Mouse (Mus musculus): ENCODE measurements around the gene AC140267.1. TPM values are rescaled to one million over a fixed set of nuclear protein-coding genes. Genes with fewer than 3 reads are reported as not detected.
A peak's percentile ranks its signal among the peaks of the same experiment; 100 is the strongest.

The AC140267.1 gene
- polyA plus RNA-seq, 1 experiment from 2014 or later, result not detected

- WGBS, result under 1% methylated on average over 65 of the region's 67 CpGs
Observed at GRCm38 (mm10) chr15:80233733-80234509, 1.7 kb upstream of the AC140267.1 start, which contains the start of gene Mief1. TSS of gene Mief1 (plus strand) at chr15:80234018.

GRCm38 (mm10) chr15:80248135-80248534 lies 12.5 kb downstream of the AC140267.1 start:
- H3K27ac ChIP-seq, result no peak overlapping the region
- H3K4me2 ChIP-seq, result no peak overlapping the region
- H3K36me3 ChIP-seq (replicated peaks), result peaks cover 81% of the 10 kb centered on the region
- H3K4me3 ChIP-seq (replicated peaks), result no peak overlapping the region
- H3K9me3 ChIP-seq, result no peaks in the 10 kb centered on the region
- H3K27me3 ChIP-seq, result no peaks in the 10 kb centered on the region
- no peak for ATAC-seq (ENCODE audit: low FRiP score)
- WGBS, result 95% methylated on average over 12 of the region's 12 CpGs
- no peaks in the 10 kb centered on the region for H3K4me1 ChIP-seq
- no peak overlapping the region for H3K9ac ChIP-seq

More at GRCm38 (mm10) chr15:80233733-80234509, 1.7 kb upstream of the AC140267.1 start, which contains the start of gene Mief1:
- Histone ChIP-seq H3K9ac (peak within 1 kb of the TSS; percentile 82), H3K4me2 (peak within 1 kb of the TSS; percentile 96), H3K36me3 (replicated peaks) (peaks cover 32% of the 10 kb centered on the region), H3K27me3 (no peaks in the 10 kb centered on the region), H3K27ac (peak within 1 kb of the TSS; percentile 72), H3K9me3 (no peaks in the 10 kb centered on the region), H3K4me3 (replicated peaks) (peak within 1 kb of the TSS; percentile 90), H3K4me1 (peaks cover 20% of the 10 kb centered on the region)
- ATAC-seq (ENCODE audit: low FRiP score), result peak; percentile 98

GRCm38 (mm10) chr15:80248596-80248995 lies 13.0 kb downstream of the AC140267.1 start:
- H3K27me3 ChIP-seq, result no peaks in the 10 kb centered on the region
- WGBS, result 97% methylated on average over 1 of the region's 1 CpGs
- H3K27ac ChIP-seq, result no peak overlapping the region
- H3K4me2 ChIP-seq, result no peak overlapping the region
- H3K9ac ChIP-seq, result no peak overlapping the region
- H3K4me1 ChIP-seq, result peaks cover 3% of the 10 kb centered on the region
- ATAC-seq (ENCODE audit: low FRiP score), result no peak
- H3K36me3 ChIP-seq (replicated peaks), result peaks cover 78% of the 10 kb centered on the region
- H3K9me3 ChIP-seq, result no peaks in the 10 kb centered on the region
- H3K4me3 ChIP-seq (replicated peaks), result no peak overlapping the region

GRCm38 (mm10) chr15:80249672-80250071 lies 14.0 kb downstream of the AC140267.1 start:
- H3K27ac ChIP-seq, result no peak overlapping the region
- ATAC-seq (ENCODE audit: low FRiP score), result no peak
- no peak overlapping the region for H3K9ac ChIP-seq
- no peak overlapping the region for H3K4me3 ChIP-seq (replicated peaks)
- H3K4me1 ChIP-seq, result peaks cover 13% of the 10 kb centered on the region
- no peaks in the 10 kb centered on the region for H3K27me3 ChIP-seq
- no peak overlapping the region for H3K4me2 ChIP-seq
- H3K36me3 ChIP-seq (replicated peaks), result peaks cover 68% of the 10 kb centered on the region
- 94% methylated on average over 10 of the region's 10 CpGs for WGBS
- H3K9me3 ChIP-seq, result no peaks in the 10 kb centered on the region

GRCm38 (mm10) chr15:80250586-80250985 lies 15.0 kb downstream of the AC140267.1 start:
- 94% methylated on average over 6 of the region's 6 CpGs for WGBS
- H3K9me3 ChIP-seq, result no peaks in the 10 kb centered on the region
- no peak overlapping the region for H3K4me3 ChIP-seq (replicated peaks)
- H3K4me1 ChIP-seq, result peaks cover 13% of the 10 kb centered on the region
- H3K27ac ChIP-seq, result no peak overlapping the region
- H3K27me3 ChIP-seq, result no peaks in the 10 kb centered on the region
- no peak for ATAC-seq (ENCODE audit: low FRiP score)
- H3K4me2 ChIP-seq, result no peak overlapping the region
- peaks cover 62% of the 10 kb centered on the region for H3K36me3 ChIP-seq (replicated peaks)
- H3K9ac ChIP-seq, result no peak overlapping the region

GRCm38 (mm10) chr15:80253530-80253929 lies 17.9 kb downstream of the AC140267.1 start:
- Histone ChIP-seq H3K4me1 (peaks cover 33% of the 10 kb centered on the region), H3K4me2 (peak overlapping the region; percentile 93; the same call in 1 of the 2 replicates), H3K27ac (peak overlapping the region; percentile 98), H3K27me3 (no peaks in the 10 kb centered on the region), H3K9ac (no peak overlapping the region), H3K36me3 (replicated peaks) (peaks cover 58% of the 10 kb centered on the region), H3K4me3 (replicated peaks) (no peak overlapping the region), H3K9me3 (no peaks in the 10 kb centered on the region)
- ATAC-seq (ENCODE audit: low FRiP score), result no peak
- WGBS, result 37% methylated on average over 2 of the region's 2 CpGs

- Histone ChIP-seq H3K27me3 (no peaks in the 10 kb centered on the region), H3K36me3 (replicated peaks) (peaks cover 57% of the 10 kb centered on the region), H3K4me2 (peak overlapping the region; percentile 93), H3K27ac (peak overlapping the region; percentile 98), H3K9ac (peak overlapping the region; percentile 72), H3K4me3 (replicated peaks) (peak overlapping the region; percentile 100), H3K4me1 (peaks cover 33% of the 10 kb centered on the region), H3K9me3 (no peaks in the 10 kb centered on the region)
- 49% methylated on average over 6 of the region's 6 CpGs for WGBS
- no peak for ATAC-seq (ENCODE audit: low FRiP score)
Observed at GRCm38 (mm10) chr15:80254207-80254606, 18.6 kb downstream of the AC140267.1 start.

- Histone ChIP-seq H3K27me3 (no peaks in the 10 kb centered on the region), H3K4me3 (replicated peaks) (peak within 1 kb of the TSS; percentile 100), H3K9me3 (no peaks in the 10 kb centered on the region), H3K27ac (peak within 1 kb of the TSS; percentile 98), H3K4me2 (peak within 1 kb of the TSS; percentile 93), H3K36me3 (replicated peaks) (peaks cover 57% of the 10 kb centered on the region), H3K4me1 (peaks cover 33% of the 10 kb centered on the region), H3K9ac (peak within 1 kb of the TSS; percentile 100)
- WGBS, result under 1% methylated on average over 62 of the region's 62 CpGs
- ATAC-seq (ENCODE audit: low FRiP score), result peak; percentile 97
Observed at GRCm38 (mm10) chr15:80254847-80255645, 19.4 kb downstream of the AC140267.1 start, which contains the start of gene Atf4. TSS of gene Atf4 (plus strand) at chr15:80255184.

GRCm38 (mm10) chr15:80255646-80256121 lies 20.0 kb downstream of the AC140267.1 start:
- H3K27ac ChIP-seq, result peak overlapping the region; percentile 98
- peak overlapping the region; percentile 93 for H3K4me2 ChIP-seq
- peaks cover 58% of the 10 kb centered on the region for H3K36me3 ChIP-seq (replicated peaks)
- WGBS, result under 1% methylated on average over 51 of the region's 51 CpGs
- peak overlapping the region; percentile 100 for H3K4me3 ChIP-seq (replicated peaks)
- peak overlapping the region; percentile 100 for H3K9ac ChIP-seq
- peaks cover 33% of the 10 kb centered on the region for H3K4me1 ChIP-seq
- no peaks in the 10 kb centered on the region for H3K9me3 ChIP-seq
- ATAC-seq (ENCODE audit: low FRiP score), result peak; percentile 22
- no peaks in the 10 kb centered on the region for H3K27me3 ChIP-seq

- ATAC-seq (ENCODE audit: low FRiP score), result no peak
- no peaks in the 10 kb centered on the region for H3K27me3 ChIP-seq
- no peaks in the 10 kb centered on the region for H3K9me3 ChIP-seq
- H3K27ac ChIP-seq, result peak overlapping the region; percentile 98
- peak overlapping the region; percentile 93 for H3K4me2 ChIP-seq
- peaks cover 56% of the 10 kb centered on the region for H3K36me3 ChIP-seq (replicated peaks)
- peaks cover 33% of the 10 kb centered on the region for H3K4me1 ChIP-seq
- WGBS, result 15% methylated on average over 16 of the region's 16 CpGs
- peak overlapping the region; percentile 100 for H3K9ac ChIP-seq
- peak overlapping the region; percentile 100 for H3K4me3 ChIP-seq (replicated peaks)
Observed at GRCm38 (mm10) chr15:80256242-80256641, 20.6 kb downstream of the AC140267.1 start.

GRCm38 (mm10) chr15:80256656-80257601 lies 21.3 kb downstream of the AC140267.1 start:
- Histone ChIP-seq H3K4me3 (replicated peaks) (peak overlapping the region; percentile 100), H3K9ac (peak overlapping the region; percentile 100), H3K4me1 (peaks cover 33% of the 10 kb centered on the region), H3K36me3 (replicated peaks) (peaks cover 49% of the 10 kb centered on the region), H3K27me3 (no peaks in the 10 kb centered on the region), H3K9me3 (no peaks in the 10 kb centered on the region), H3K4me2 (peak overlapping the region; percentile 93), H3K27ac (peak overlapping the region; percentile 98)
- ATAC-seq (ENCODE audit: low FRiP score), result no peak
- 69% methylated on average over 12 of the region's 12 CpGs for WGBS
